In the genomic region with DNA sequence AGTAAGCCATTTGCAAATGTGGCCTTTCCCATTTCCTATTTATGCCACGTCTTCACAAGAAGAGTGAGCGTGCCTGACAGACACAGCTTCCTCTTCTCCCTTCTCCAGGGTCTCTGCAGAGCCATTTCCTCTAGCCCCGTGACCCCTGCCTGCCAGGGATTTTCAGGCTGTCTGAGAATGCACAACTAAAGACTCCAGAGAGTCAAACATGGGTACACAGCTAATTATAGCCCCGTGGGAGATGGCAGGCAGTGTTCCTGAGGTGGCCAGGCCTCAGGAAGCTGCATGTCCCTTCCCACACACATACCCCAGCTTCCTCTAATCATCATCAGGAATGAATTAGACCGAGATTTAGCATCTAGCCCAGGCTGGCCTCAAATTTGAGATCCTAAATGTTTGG, we compare ENCODE assay signal across 8 mouse cellular contexts. TPM values are rescaled to one million over a fixed set of nuclear protein-coding genes. Genes with fewer than 3 reads are reported as not detected.
DNase-seq lines count a peak whose midpoint lies in the region; ATAC-seq lines count a peak whose summit lies in the region.

No protein-coding gene starts in this region.

- no peaks in the 10 kb centered on the region for H3K9me3 ChIP-seq in embryonic facial prominence, embryonic 11.5 days (replicated peaks; ENCODE audit: control insufficient read depth, low read length)
- H3K9me3 ChIP-seq in hindbrain, embryonic 14.5 days (ENCODE audit: control insufficient read depth, low read length), result no peaks in the 10 kb centered on the region
- no peaks in the 10 kb centered on the region for H3K9me3 ChIP-seq in liver, embryonic 11.5 days (ENCODE audit: control insufficient read depth, low read length)
- no peaks in the 10 kb centered on the region for H3K9me3 ChIP-seq in stomach, embryonic 16.5 days (replicated peaks; ENCODE audit: control insufficient read depth, low read length)

- no peak overlapping the region for H3K9ac ChIP-seq in embryonic facial prominence, embryonic 11.5 days (replicated peaks; ENCODE audit: low read length)
- H3K9ac ChIP-seq in hindbrain, embryonic 14.5 days, result no peak overlapping the region
- H3K9ac ChIP-seq in liver, embryonic 11.5 days (ENCODE audit: low read depth, low read length), result 0 out of 2 replicates have a peak overlapping the region, but pooled peaks have one; percentile 32
- H3K9ac ChIP-seq in stomach, embryonic 16.5 days (ENCODE audit: low read length), result no peak overlapping the region

- H3K36me3 ChIP-seq in embryonic facial prominence, embryonic 11.5 days (replicated peaks; ENCODE audit: control insufficient read depth, insufficient read depth, low read depth, low read length), result no peaks in the 10 kb centered on the region
- no peaks in the 10 kb centered on the region for H3K36me3 ChIP-seq in hindbrain, embryonic 14.5 days (replicated peaks; ENCODE audit: control insufficient read depth, insufficient read depth)
- peaks cover 2% of the 10 kb centered on the region; the same call in 1 of the 2 replicates for H3K36me3 ChIP-seq in liver, embryonic 11.5 days (ENCODE audit: control insufficient read depth, insufficient read depth, low read length)
- no peaks in the 10 kb centered on the region for H3K36me3 ChIP-seq in stomach, embryonic 16.5 days (ENCODE audit: control insufficient read depth, insufficient read depth, low read length)

- 14% methylated on average over 5 of the region's 5 CpGs for WGBS in embryonic facial prominence, embryonic 11.5 days
- 34% methylated on average over 5 of the region's 5 CpGs for WGBS in hindbrain, embryonic 14.5 days
- WGBS in liver, embryonic 11.5 days, result 34% methylated on average over 5 of the region's 5 CpGs
- 35% methylated on average over 5 of the region's 5 CpGs for WGBS in stomach, embryonic 16.5 days

- no peak overlapping the region for H3K4me2 ChIP-seq in embryonic facial prominence, embryonic 11.5 days (ENCODE audit: low read depth, low read length)
- H3K4me2 ChIP-seq in hindbrain, embryonic 14.5 days (replicated peaks), result no peak overlapping the region
- no peak overlapping the region for H3K4me2 ChIP-seq in liver, embryonic 11.5 days
- no peak overlapping the region for H3K4me2 ChIP-seq in stomach, embryonic 16.5 days (ENCODE audit: low read depth, low read length)

- peak; percentile 44 to 46 for DNase-seq in adrenal gland, postnatal 36 days
- peak; percentile 51 for DNase-seq in embryonic facial prominence, embryonic 11.5 days (ENCODE audit: low spot score)
- DNase-seq in hindbrain, embryonic 14.5 days (ENCODE audit: low spot score), result no peak
- no peak for DNase-seq in liver, embryonic 11.5 days (ENCODE audit: low spot score)
- DNase-seq in layer of hippocampus, adult 9-10 months (ENCODE audit: low spot score), result no peak
- DNase-seq in natural killer cell, adult 2 months (ENCODE audit: low spot score in 2 of 2), result no peak
- no peak for DNase-seq in B cell, adult 2 months

- no peak overlapping the region for H3K27ac ChIP-seq in embryonic facial prominence, embryonic 11.5 days (replicated peaks; ENCODE audit: low read depth, low read length)
- H3K27ac ChIP-seq in hindbrain, embryonic 14.5 days, result peak overlapping the region; percentile 65; the same call in 1 of the 2 replicates
- H3K27ac ChIP-seq in liver, embryonic 11.5 days (ENCODE audit: low read depth, low read length), result peak overlapping the region; percentile 69
- H3K27ac ChIP-seq in stomach, embryonic 16.5 days (ENCODE audit: low read length), result peak overlapping the region; percentile 6

- 0 out of 2 replicates have a peak, but pooled peaks have one; percentile 46 for ATAC-seq in embryonic facial prominence, embryonic 11.5 days (replicated peaks; ENCODE audit: insufficient number of reproducible peaks, low FRiP score, low TSS enrichment, low read depth)
- ATAC-seq in hindbrain, embryonic 14.5 days (ENCODE audit: low FRiP score), result peak; percentile 51; the same call in 1 of the 2 replicates
- ATAC-seq in liver, embryonic 11.5 days (replicated peaks; ENCODE audit: low FRiP score), result peak; percentile 19; the same call in 1 of the 2 replicates
- ATAC-seq in stomach, embryonic 16.5 days (ENCODE audit: insufficient read depth, low FRiP score), result no peak

- peaks cover 3% of the 10 kb centered on the region for H3K4me1 ChIP-seq in embryonic facial prominence, embryonic 11.5 days (ENCODE audit: control insufficient read depth, insufficient read depth, low read length)
- H3K4me1 ChIP-seq in hindbrain, embryonic 14.5 days (replicated peaks; ENCODE audit: control insufficient read depth, insufficient read depth, low read length), result peaks cover 18% of the 10 kb centered on the region
- peaks cover 27% of the 10 kb centered on the region for H3K4me1 ChIP-seq in liver, embryonic 11.5 days (replicated peaks; ENCODE audit: control insufficient read depth, insufficient read depth, low read length)
- H3K4me1 ChIP-seq in stomach, embryonic 16.5 days (ENCODE audit: control insufficient read depth, insufficient read depth, low read length), result peaks cover 7% of the 10 kb centered on the region; the same call in 1 of the 2 replicates

- H3K27me3 ChIP-seq in embryonic facial prominence, embryonic 11.5 days (ENCODE audit: control insufficient read depth, insufficient read depth, low read length), result no peaks in the 10 kb centered on the region
- H3K27me3 ChIP-seq in hindbrain, embryonic 14.5 days (ENCODE audit: control insufficient read depth, insufficient read depth, low read length), result no peaks in the 10 kb centered on the region
- H3K27me3 ChIP-seq in liver, embryonic 11.5 days (replicated peaks; ENCODE audit: control insufficient read depth, insufficient read depth, low read length), result no peaks in the 10 kb centered on the region
- H3K27me3 ChIP-seq in stomach, embryonic 16.5 days (ENCODE audit: control insufficient read depth, insufficient read depth, low read length), result no peaks in the 10 kb centered on the region

- H3K4me3 ChIP-seq in embryonic facial prominence, embryonic 11.5 days (ENCODE audit: low read depth, low read length), result no peak overlapping the region
- H3K4me3 ChIP-seq in hindbrain, embryonic 14.5 days (replicated peaks; ENCODE audit: low read length), result no peak overlapping the region
- no peak overlapping the region for H3K4me3 ChIP-seq in liver, embryonic 11.5 days (ENCODE audit: low read depth, low read length)
- H3K4me3 ChIP-seq in stomach, embryonic 16.5 days (replicated peaks; ENCODE audit: low read length), result no peak overlapping the region

RNA-seq across cellular contexts. Expression of a gene that starts 20.6 kb away (rescaled TPM):
- total RNA-seq in adrenal gland, postnatal 36 days (2021), result 100 to 1,000 TPM; 138 to 155 TPM
- polyA plus RNA-seq in embryonic facial prominence, embryonic 11.5 days (2014; fragmentation: Nextera tagmentation; extraction: Ambion mirVana), result 133 and 144 TPM in 2 replicates
- polyA plus RNA-seq in hindbrain, embryonic 14.5 days (2014; fragmentation: Nextera tagmentation; extraction: Ambion mirVana), result 69.4 and 70.2 TPM in 2 replicates
- 142 and 156 TPM in 2 replicates for polyA plus RNA-seq in liver, embryonic 11.5 days (2014; fragmentation: Nextera tagmentation; extraction: Ambion mirVana)
- 62.5 and 65.0 TPM in 2 replicates for polyA plus RNA-seq in stomach, embryonic 16.5 days (2015; fragmentation: Nextera tagmentation; extraction: Ambion mirVana)

RNA-seq across cellular contexts. Expression of a gene that starts 57.8 kb away (rescaled TPM):
- under 1 TPM in 1 of 2 experiments, not detected in 1; 0.30 TPM for total RNA-seq in adrenal gland, postnatal 36 days (2021)
- 3.0 and 3.2 TPM in 2 replicates for polyA plus RNA-seq in embryonic facial prominence, embryonic 11.5 days (2014; fragmentation: Nextera tagmentation; extraction: Ambion mirVana)
- polyA plus RNA-seq in hindbrain, embryonic 14.5 days (2014; fragmentation: Nextera tagmentation; extraction: Ambion mirVana), result 0.88 and 1.2 TPM in 2 replicates
- 29.5 and 33.0 TPM in 2 replicates for polyA plus RNA-seq in liver, embryonic 11.5 days (2014; fragmentation: Nextera tagmentation; extraction: Ambion mirVana)
- 0.28 and 0.31 TPM in 2 replicates for polyA plus RNA-seq in stomach, embryonic 16.5 days (2015; fragmentation: Nextera tagmentation; extraction: Ambion mirVana)

Comparison
In these comparisons a context has a peak if more than half of its experiments do, and no peak if none do; other contexts are left out.
1. DNase-seq: peak in adrenal gland, postnatal 36 days (2 of 2) and embryonic facial prominence, embryonic 11.5 days (single experiment); none in hindbrain, embryonic 14.5 days (single experiment), liver, embryonic 11.5 days (single experiment), layer of hippocampus, adult 9-10 months (single experiment), natural killer cell, adult 2 months (0 of 2) and B cell, adult 2 months (0 of 2).